Mouse (Mus musculus) heart, postnatal 0 days (tissue): ENCODE data around the gene Tmem121. TPM values are rescaled to one million over a fixed set of nuclear protein-coding genes. Genes with fewer than 3 reads are reported as not detected.
A peak's percentile ranks its signal among the peaks of the same experiment; 100 is the strongest.

Source experiments
- ATAC-seq: fragments of 200-750 bp; cut with Nextera tagmentation; 2 replicates; pipeline ENCODE4 v1.8.0; 2017; ENCODE audit warnings: low read depth, moderate number of reproducible peaks, moderate library complexity; ENCODE audit not compliant: insufficient read depth
- DNase-seq: peaks from one replicate; pipeline ENCODE4 v3.0.0-alpha.2; 2016; ENCODE audit warnings: low spot score
- H3K27ac ChIP-seq: fragments of 300-500 bp; sonication (generic); 2 replicates; pipeline ENCODE4 v1.5.1; 2014; ENCODE audit warnings: low read depth, mild to moderate bottlenecking
- H3K27me3 ChIP-seq: fragments of 300-500 bp; sonication (generic); 2 replicates; pipeline ENCODE4 v1.6.1; 2014; ENCODE audit warnings: low read length, mixed read lengths; ENCODE audit not compliant: control insufficient read depth, insufficient read depth
- H3K36me3 ChIP-seq: fragments of 300-500 bp; sonication (generic); replicated peaks from 2 replicates; pipeline ENCODE4 v1.6.1; 2014; ENCODE audit warnings: low read length, mixed read lengths; ENCODE audit not compliant: control insufficient read depth, insufficient read depth
- H3K4me1 ChIP-seq: fragments of 300-500 bp; sonication (generic); 2 replicates; pipeline ENCODE4 v1.6.1; 2014; ENCODE audit warnings: antibody characterized with exemption; ENCODE audit not compliant: control insufficient read depth, insufficient read depth
- H3K4me2 ChIP-seq: fragments of 300-500 bp; sonication (generic); 2 replicates; pipeline ENCODE4 v1.6.1; 2014; ENCODE audit warnings: low read depth, mild to moderate bottlenecking, low read length, moderate library complexity
- H3K4me3 ChIP-seq: fragments of 300-500 bp; sonication (generic); 2 replicates; pipeline ENCODE4 v1.5.1; 2014; ENCODE audit warnings: low read depth, low read length
- H3K9ac ChIP-seq: fragments of 300-500 bp; sonication (generic); replicated peaks from 2 replicates; pipeline ENCODE4 v1.6.1; 2014; ENCODE audit warnings: low read depth, low read length, mixed read lengths
- H3K9me3 ChIP-seq: fragments of 300-500 bp; sonication (generic); replicated peaks from 2 replicates; pipeline ENCODE4 v1.6.1; 2016; ENCODE audit warnings: low read length; ENCODE audit not compliant: control insufficient read depth
- CTCF ChIP-seq: IDR thresholded peaks from 2 replicates; pipeline ENCODE4 v1.5.1; 2016; ENCODE audit warnings: antibody characterized with exemption, control low read depth, low read depth
- EP300 ChIP-seq: IDR thresholded peaks from 2 replicates; pipeline ENCODE4 v1.6.1; 2016; ENCODE audit warnings: antibody characterized with exemption, low read depth
- WGBS: fragments of 180-500 bp; shearing (Covaris S2); extraction: QIAGEN DNeasy Blood & Tissue Kit; methylation state at CpG from one replicate; pipeline ENCODE4 v1.1.7; 2014; 5-methylcytosine and 5-hydroxymethylcytosine counted together
- polyA plus RNA-seq: library from polyadenylated mRNA; unstranded; fragments of >200 nt; fragmentation: Nextera tagmentation; extraction: Ambion mirVana; gene quantifications from 2 replicates; pipeline ENCODE4 v1.2.1, GENCODE M21; 2015
- total RNA-seq: library from RNA; depleted of rRNA; stranded (reverse); fragments of >200 nt; gene quantifications from 2 replicates; pipeline ENCODE4 v1.2.3, GENCODE M21; 2014; ENCODE audit warnings: low replicate concordance; rRNA removed

Gene Tmem121
- total RNA-seq: 0.97 and 4.8 TPM in 2 replicates
- 1.2 TPM in 2 replicates for polyA plus RNA-seq

DNA sequence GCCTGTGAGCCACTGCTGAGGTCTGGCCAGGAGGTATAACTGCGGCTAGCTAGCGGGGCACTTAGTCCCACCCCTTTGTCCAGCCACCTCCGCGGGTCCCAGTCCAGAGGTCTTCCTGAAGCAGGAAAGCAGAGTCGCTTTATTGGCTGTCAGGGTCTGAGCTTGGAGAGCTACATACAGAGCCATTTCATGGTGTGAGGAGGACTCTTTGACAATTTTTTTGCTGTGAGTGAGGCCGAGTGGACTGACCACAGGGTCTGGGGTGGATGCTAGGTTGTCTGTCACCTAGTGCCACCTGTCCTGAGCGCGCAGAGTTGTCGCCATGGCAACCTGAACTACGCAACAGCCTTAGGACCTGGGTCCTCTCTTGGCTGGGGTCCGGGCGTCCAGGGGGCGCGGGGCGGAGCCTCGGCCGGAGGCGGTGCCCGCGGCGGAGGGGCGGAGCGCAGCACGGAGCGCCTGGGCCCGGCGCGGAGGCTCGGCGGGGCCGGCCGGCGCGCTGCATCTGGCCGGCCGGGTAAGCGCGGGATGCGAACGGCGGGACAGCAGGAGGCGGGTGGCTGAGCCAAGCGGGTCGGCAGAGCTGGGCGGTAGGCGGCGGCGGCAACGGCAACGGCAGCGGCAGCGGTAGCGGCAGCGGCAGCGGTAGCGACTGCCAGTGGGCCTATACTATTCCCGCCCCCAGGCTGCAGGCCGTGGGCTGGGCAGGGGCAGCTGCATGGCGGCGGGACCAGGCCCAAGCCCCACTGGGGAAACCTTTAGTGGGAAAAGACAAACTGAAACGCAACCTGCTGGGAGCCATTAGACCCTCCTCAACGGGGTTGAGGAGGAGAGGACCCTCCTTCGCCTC is at the start of gene Tmem121:
TSS of gene Tmem121 (plus strand) at position 489 of the 850 bp plus-strand sequence.
- Histone ChIP-seq H3K4me1 (peaks cover 14% of the 10 kb centered on the region), H3K36me3 (no peaks in the 10 kb centered on the region), H3K27ac (no peak within 1 kb of the TSS), H3K9ac (no peak within 1 kb of the TSS), H3K4me3 (peak within 1 kb of the TSS; percentile 48), H3K9me3 (no peaks in the 10 kb centered on the region), H3K4me2 (peak within 1 kb of the TSS; percentile 71), H3K27me3 (peaks cover 46% of the 10 kb centered on the region)
- 2% methylated on average over 62 of the region's 63 CpGs for whole genome bisulfite sequencing
- no peak for ATAC-seq
- no peak for DNase-seq
- TF ChIP-seq CTCF (no peak), EP300 (no peak)

DNA sequence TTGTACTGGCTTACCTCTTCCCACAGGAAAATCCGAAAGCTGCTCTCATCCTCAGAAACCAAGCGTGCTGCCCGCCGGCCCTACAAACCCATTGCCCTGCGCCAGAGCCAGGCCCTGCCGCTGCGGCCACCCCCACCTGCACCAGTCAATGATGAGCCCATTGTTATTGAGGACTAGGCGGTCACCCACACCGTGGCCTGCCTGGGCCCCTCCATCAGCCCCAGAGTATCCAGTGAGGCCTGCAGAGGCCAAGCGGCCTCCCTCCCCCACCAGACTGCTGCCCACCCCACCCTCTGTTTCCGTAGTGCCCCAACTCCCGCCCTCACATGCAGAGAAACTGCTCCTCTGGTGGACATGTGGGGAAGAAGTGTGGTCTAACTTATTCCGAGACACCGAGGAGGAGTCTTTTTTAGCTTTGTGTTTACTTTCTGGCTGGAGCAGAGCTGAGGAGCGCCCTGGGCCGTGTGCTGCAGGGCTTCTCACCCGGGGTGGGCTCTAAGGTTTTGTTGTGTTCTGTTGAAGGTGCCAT is 49.2 kb upstream of the Tmem121 start:
- 59% methylated on average over 17 of the region's 17 CpGs for WGBS
- Histone ChIP-seq H3K4me2 (no peak overlapping the region), H3K4me3 (no peak overlapping the region), H3K27ac (peak overlapping the region; percentile 98), H3K36me3 (peaks cover 45% of the 10 kb centered on the region), H3K4me1 (peaks cover 60% of the 10 kb centered on the region), H3K9ac (no peak overlapping the region; the same call in 1 of the 2 replicates), H3K27me3 (no peaks in the 10 kb centered on the region), H3K9me3 (no peaks in the 10 kb centered on the region)
- DNase-seq (peak; percentile 51), ATAC-seq (no peak)
- TF ChIP-seq CTCF (peak; percentile 52), EP300 (no peak)

GRCm38 (mm10) chr12:113137260-113138213 is 48.2 kb upstream of the Tmem121 start:
- peaks cover 53% of the 10 kb centered on the region for H3K4me1 ChIP-seq
- no peak overlapping the region for H3K4me3 ChIP-seq
- no peak overlapping the region for H3K9ac ChIP-seq
- peaks cover 37% of the 10 kb centered on the region for H3K36me3 ChIP-seq
- no peaks in the 10 kb centered on the region for H3K9me3 ChIP-seq
- no peaks in the 10 kb centered on the region for H3K27me3 ChIP-seq
- peak; percentile 31 for ATAC-seq
- 41% methylated on average over 18 of the region's 18 CpGs for WGBS
- no peak overlapping the region for H3K4me2 ChIP-seq
- TF ChIP-seq EP300: peak; percentile 99
- no peak for TF ChIP-seq CTCF
- peak overlapping the region; percentile 98 for H3K27ac ChIP-seq
- peak; percentile 86 for DNase-seq

DNA sequence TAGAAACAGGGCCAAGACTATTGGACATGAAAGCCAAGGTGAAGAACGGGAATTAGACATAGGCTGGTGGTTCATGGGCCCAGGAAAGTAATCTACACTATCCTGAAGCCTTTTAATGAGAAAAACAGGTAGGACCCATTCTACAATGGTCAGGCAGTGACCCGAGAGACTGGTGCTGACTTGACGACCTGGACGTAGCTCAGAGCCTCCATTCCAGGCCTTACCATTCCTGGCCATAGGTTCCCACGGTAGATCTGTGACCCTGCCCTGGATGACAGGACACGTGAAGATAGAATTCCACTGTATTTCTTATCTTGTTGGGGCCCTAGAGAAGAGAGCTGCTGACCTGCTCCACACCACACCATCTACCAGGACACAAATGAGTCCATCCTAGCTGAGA is 47.4 kb upstream of the Tmem121 start:
- TF ChIP-seq EP300 (no peak), CTCF (no peak)
- Histone ChIP-seq H3K9me3 (no peaks in the 10 kb centered on the region), H3K4me2 (0 out of 2 replicates have a peak overlapping the region, but pooled peaks have one; percentile 91), H3K9ac (no peak overlapping the region; the same call in 1 of the 2 replicates), H3K4me3 (no peak overlapping the region), H3K27ac (peak overlapping the region; percentile 98), H3K27me3 (no peaks in the 10 kb centered on the region), H3K4me1 (peaks cover 49% of the 10 kb centered on the region), H3K36me3 (peaks cover 38% of the 10 kb centered on the region)
- no peak for ATAC-seq
- no peak for DNase-seq
- WGBS: 22% methylated on average over 6 of the region's 6 CpGs
